Mouse (Mus musculus): ENCODE results near the gene St7. TPM values are rescaled to one million over a fixed set of nuclear protein-coding genes. Genes with fewer than 3 reads are reported as not detected.

The St7 gene
- polyA plus RNA-seq, 1 experiment, result 8.4 TPM

DNA sequence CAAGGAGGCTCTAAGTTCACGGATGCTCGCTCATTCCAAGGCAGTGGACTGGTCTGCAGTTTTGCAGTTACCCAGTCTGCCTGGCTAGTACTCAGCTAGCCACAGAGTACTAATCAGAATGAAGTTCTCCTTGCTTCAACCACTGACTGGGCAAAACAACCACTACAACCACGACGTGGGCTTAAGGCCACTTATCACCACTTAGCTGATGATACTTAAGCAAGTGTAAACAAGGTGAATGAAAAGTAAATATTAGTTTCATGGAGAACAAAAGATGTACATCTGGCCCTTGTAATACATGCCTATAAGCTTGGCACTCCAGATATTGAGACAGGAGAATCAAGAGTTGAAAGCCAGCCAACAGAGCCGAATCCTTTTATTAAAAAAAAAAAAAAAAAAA, 253.7 kb downstream of the St7 start:
- Histone ChIP-seq H3K79me2 (ENCODE audit: control insufficient read depth, insufficient read depth) (no peaks in the 10 kb centered on the region), H3K4me2 (ENCODE audit: low read depth) (no peak overlapping the region), H3K27me3 (ENCODE audit: control insufficient read depth, insufficient read depth, insufficient read length) (no peaks in the 10 kb centered on the region), H3K36me3 (ENCODE audit: control insufficient read depth, insufficient read depth) (no peaks in the 10 kb centered on the region), H3K4me3 (no peak overlapping the region), H3ac (ENCODE audit: control insufficient read depth, insufficient read length) (no peak overlapping the region)
- TF ChIP-seq CEBPB (IDR thresholded peaks at IDR 0.05; ENCODE audit: insufficient read depth, poor library complexity, severe bottlenecking), result no peak
- no peak for TF ChIP-seq POLR2A (IDR thresholded peaks at IDR 0.05; ENCODE audit: insufficient read length, low read depth)
- TF ChIP-seq MYOG (IDR thresholded peaks at IDR 0.05; ENCODE audit: control insufficient read depth in 1 of 3, insufficient read depth in 1 of 3, insufficient read length in 2 of 3, low read depth in 2 of 3), result no peak
- TF ChIP-seq SRF (IDR thresholded peaks at IDR 0.05; ENCODE audit: control insufficient read depth, insufficient read length, low read depth), result no peak
- no peak for TF ChIP-seq POLR2AphosphoS2 (IDR thresholded peaks at IDR 0.05; ENCODE audit: insufficient read length, low read depth)
- TF ChIP-seq E2F4 (IDR thresholded peaks at IDR 0.05; ENCODE audit: insufficient read depth), result no peak
- TF ChIP-seq MYOD1 (IDR thresholded peaks at IDR 0.05; ENCODE audit: control insufficient read depth in 1 of 3, insufficient read length in 2 of 3, low read depth in 2 of 3), result no peak
- no peak for TF ChIP-seq USF1 (IDR thresholded peaks at IDR 0.05; ENCODE audit: low read depth)
- TF ChIP-seq REST (IDR thresholded peaks at IDR 0.05; ENCODE audit: insufficient read depth, insufficient read length), result no peak
- TF ChIP-seq TCF3 (IDR thresholded peaks at IDR 0.05; ENCODE audit: insufficient read length, low read depth), result no peak
- no peak for TF ChIP-seq MAX (IDR thresholded peaks at IDR 0.05; ENCODE audit: low read depth)
- TF ChIP-seq TCF12 (IDR thresholded peaks at IDR 0.05; ENCODE audit: insufficient read depth, poor library complexity, severe bottlenecking), result no peak

DNA sequence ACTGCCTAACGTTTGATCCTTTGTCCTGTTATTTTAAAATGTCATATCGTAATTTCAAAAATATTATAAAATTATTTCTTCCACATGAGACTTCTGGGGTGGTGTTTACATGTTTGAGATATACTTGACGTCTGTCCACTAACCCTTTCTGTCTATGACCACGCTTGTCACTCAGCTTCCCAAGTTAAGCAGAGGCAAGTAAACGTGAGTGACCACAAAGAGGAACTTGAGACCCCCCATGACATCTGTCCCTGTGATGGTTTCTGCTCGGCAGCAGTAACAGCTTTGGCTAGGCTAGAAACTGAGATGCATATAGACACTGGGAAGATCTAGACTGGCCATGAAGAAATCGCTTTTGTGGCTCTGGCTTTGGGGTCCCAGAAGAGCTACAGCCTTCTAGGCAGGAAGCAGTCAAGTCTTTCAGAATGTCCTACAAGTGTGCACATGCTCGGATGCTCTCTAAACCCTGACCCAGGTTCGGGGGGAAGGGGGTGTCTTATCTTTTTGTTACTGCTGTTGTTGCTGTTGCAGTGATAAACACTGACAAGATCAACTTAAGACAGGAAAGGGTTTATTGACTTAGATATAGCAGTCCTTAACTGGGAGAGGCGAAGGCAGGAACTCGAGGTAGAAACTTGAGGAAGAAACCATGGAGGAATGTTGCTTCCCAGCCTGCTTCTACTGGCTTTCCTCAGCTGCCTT, 254.5 kb downstream of the St7 start:
- Histone ChIP-seq H3ac (ENCODE audit: control insufficient read depth, insufficient read length) (no peak overlapping the region), H3K79me2 (ENCODE audit: control insufficient read depth, insufficient read depth) (no peaks in the 10 kb centered on the region), H3K27me3 (ENCODE audit: control insufficient read depth, insufficient read depth, insufficient read length) (no peaks in the 10 kb centered on the region), H3K4me2 (ENCODE audit: low read depth) (no peak overlapping the region), H3K4me3 (no peak overlapping the region), H3K36me3 (ENCODE audit: control insufficient read depth, insufficient read depth) (no peaks in the 10 kb centered on the region)
- no peak for TF ChIP-seq MYOD1 (IDR thresholded peaks at IDR 0.05; ENCODE audit: control insufficient read depth in 1 of 3, insufficient read length in 2 of 3, low read depth in 2 of 3)
- TF ChIP-seq MAX (IDR thresholded peaks at IDR 0.05; ENCODE audit: low read depth), result no peak
- TF ChIP-seq POLR2A (IDR thresholded peaks at IDR 0.05; ENCODE audit: insufficient read length, low read depth), result no peak
- TF ChIP-seq CEBPB (IDR thresholded peaks at IDR 0.05; ENCODE audit: insufficient read depth, poor library complexity, severe bottlenecking), result no peak
- TF ChIP-seq TCF12 (IDR thresholded peaks at IDR 0.05; ENCODE audit: insufficient read depth, poor library complexity, severe bottlenecking), result no peak
- TF ChIP-seq POLR2AphosphoS2 (IDR thresholded peaks at IDR 0.05; ENCODE audit: insufficient read length, low read depth), result no peak
- no peak for TF ChIP-seq TCF3 (IDR thresholded peaks at IDR 0.05; ENCODE audit: insufficient read length, low read depth)
- TF ChIP-seq E2F4 (IDR thresholded peaks at IDR 0.05; ENCODE audit: insufficient read depth), result no peak
- TF ChIP-seq MYOG (IDR thresholded peaks at IDR 0.05; ENCODE audit: control insufficient read depth in 1 of 3, insufficient read depth in 1 of 3, insufficient read length in 2 of 3, low read depth in 2 of 3), result no peak
- TF ChIP-seq SRF (IDR thresholded peaks at IDR 0.05; ENCODE audit: control insufficient read depth, insufficient read length, low read depth), result no peak
- TF ChIP-seq REST (IDR thresholded peaks at IDR 0.05; ENCODE audit: insufficient read depth, insufficient read length), result no peak
- TF ChIP-seq USF1 (IDR thresholded peaks at IDR 0.05; ENCODE audit: low read depth), result no peak

DNA sequence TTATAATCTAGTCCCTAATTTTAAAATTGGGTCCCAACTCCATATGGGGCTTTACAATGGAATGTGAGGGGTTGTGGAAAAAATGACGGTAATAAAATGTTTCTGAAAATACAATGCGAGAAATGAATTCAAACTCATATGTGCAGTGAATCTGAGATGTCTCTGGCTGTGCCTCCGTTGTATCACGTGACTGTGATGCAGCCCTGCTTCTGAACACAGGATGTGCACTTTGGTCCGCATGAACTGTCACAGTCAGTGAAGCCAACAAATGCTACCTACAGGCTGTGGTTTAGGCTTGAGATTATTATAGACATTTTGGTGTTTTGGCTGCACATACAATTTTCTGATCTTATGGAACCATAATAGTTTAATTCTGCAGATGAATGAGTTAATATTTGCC, 256.4 kb downstream of the St7 start:
- Histone ChIP-seq H3K36me3 (ENCODE audit: control insufficient read depth, insufficient read depth) (no peaks in the 10 kb centered on the region), H3K79me2 (ENCODE audit: control insufficient read depth, insufficient read depth) (no peaks in the 10 kb centered on the region), H3ac (ENCODE audit: control insufficient read depth, insufficient read length) (no peak overlapping the region), H3K4me3 (no peak overlapping the region), H3K4me2 (ENCODE audit: low read depth) (no peak overlapping the region), H3K27me3 (ENCODE audit: control insufficient read depth, insufficient read depth, insufficient read length) (no peaks in the 10 kb centered on the region)
- no peak for TF ChIP-seq MYOD1 (IDR thresholded peaks at IDR 0.05; ENCODE audit: control insufficient read depth in 1 of 3, insufficient read length in 2 of 3, low read depth in 2 of 3)
- TF ChIP-seq CEBPB (IDR thresholded peaks at IDR 0.05; ENCODE audit: insufficient read depth, poor library complexity, severe bottlenecking), result no peak
- no peak for TF ChIP-seq POLR2AphosphoS2 (IDR thresholded peaks at IDR 0.05; ENCODE audit: insufficient read length, low read depth)
- TF ChIP-seq SRF (IDR thresholded peaks at IDR 0.05; ENCODE audit: control insufficient read depth, insufficient read length, low read depth), result no peak
- no peak for TF ChIP-seq MYOG (IDR thresholded peaks at IDR 0.05; ENCODE audit: control insufficient read depth in 1 of 3, insufficient read depth in 1 of 3, insufficient read length in 2 of 3, low read depth in 2 of 3)
- TF ChIP-seq REST (IDR thresholded peaks at IDR 0.05; ENCODE audit: insufficient read depth, insufficient read length), result no peak
- no peak for TF ChIP-seq MAX (IDR thresholded peaks at IDR 0.05; ENCODE audit: low read depth)

DNA sequence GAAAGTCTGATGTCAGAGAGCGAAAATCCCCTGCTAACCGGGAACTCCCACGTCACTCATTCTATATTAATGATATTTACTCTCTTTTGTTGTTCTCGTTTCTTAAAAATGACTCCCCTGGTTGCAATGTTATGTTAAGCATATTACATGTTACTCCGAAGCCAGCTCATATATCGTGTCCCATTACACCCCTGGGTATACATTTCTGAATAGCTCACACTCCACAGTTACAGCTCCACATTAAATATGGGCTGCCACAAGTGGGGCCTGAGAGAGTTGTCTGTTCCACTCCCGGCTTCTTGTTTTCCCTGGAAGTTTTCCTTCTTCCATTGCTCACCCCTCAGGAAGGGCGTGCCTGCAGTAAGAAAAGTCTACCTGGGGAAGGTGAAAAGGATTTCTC, 259.0 kb downstream of the St7 start:
- Histone ChIP-seq H3K27me3 (ENCODE audit: control insufficient read depth, insufficient read depth, insufficient read length) (no peaks in the 10 kb centered on the region), H3K4me2 (ENCODE audit: low read depth) (no peak overlapping the region), H3ac (ENCODE audit: control insufficient read depth, insufficient read length) (no peak overlapping the region), H3K79me2 (ENCODE audit: control insufficient read depth, insufficient read depth) (no peaks in the 10 kb centered on the region), H3K36me3 (ENCODE audit: control insufficient read depth, insufficient read depth) (no peaks in the 10 kb centered on the region), H3K4me3 (no peak overlapping the region)
- TF ChIP-seq CEBPB (IDR thresholded peaks at IDR 0.05; ENCODE audit: insufficient read depth, poor library complexity, severe bottlenecking) (no peak), POLR2A (IDR thresholded peaks at IDR 0.05; ENCODE audit: insufficient read length, low read depth) (no peak), REST (IDR thresholded peaks at IDR 0.05; ENCODE audit: insufficient read depth, insufficient read length) (no peak), USF1 (IDR thresholded peaks at IDR 0.05; ENCODE audit: low read depth) (no peak), TCF12 (IDR thresholded peaks at IDR 0.05; ENCODE audit: insufficient read depth, poor library complexity, severe bottlenecking) (no peak), MYOD1 (IDR thresholded peaks at IDR 0.05; ENCODE audit: control insufficient read depth in 1 of 3, insufficient read length in 2 of 3, low read depth in 2 of 3) (no peak)

DNA sequence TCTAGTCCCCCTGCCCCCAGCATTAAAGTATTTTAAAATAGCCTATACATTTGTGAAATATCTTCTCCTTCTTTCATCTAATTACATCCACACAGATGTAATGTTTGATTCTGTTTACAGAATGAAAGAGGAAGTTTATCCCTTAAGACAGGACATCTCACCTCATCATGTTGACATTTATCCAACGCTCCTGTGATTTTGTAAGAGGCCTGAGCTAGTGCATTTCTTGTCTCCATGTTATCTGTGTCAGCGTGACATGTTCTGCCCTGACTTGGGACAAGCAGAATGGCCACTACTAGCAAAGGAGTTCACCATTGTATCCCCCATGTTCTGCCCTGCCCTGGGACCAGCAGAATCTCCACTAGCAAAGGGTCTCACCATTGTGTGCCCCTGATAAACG, 270.7 kb downstream of the St7 start:
- Histone ChIP-seq H3K36me3 (ENCODE audit: control insufficient read depth, insufficient read depth) (no peaks in the 10 kb centered on the region), H3K4me3 (no peak overlapping the region), H3K79me2 (ENCODE audit: control insufficient read depth, insufficient read depth) (no peaks in the 10 kb centered on the region), H3ac (ENCODE audit: control insufficient read depth, insufficient read length) (no peak overlapping the region), H3K27me3 (ENCODE audit: control insufficient read depth, insufficient read depth, insufficient read length) (no peaks in the 10 kb centered on the region), H3K4me2 (ENCODE audit: low read depth) (no peak overlapping the region)
- TF ChIP-seq POLR2AphosphoS2 (IDR thresholded peaks at IDR 0.05; ENCODE audit: insufficient read length, low read depth) (no peak), POLR2A (IDR thresholded peaks at IDR 0.05; ENCODE audit: insufficient read length, low read depth) (no peak), USF1 (IDR thresholded peaks at IDR 0.05; ENCODE audit: low read depth) (no peak), SRF (IDR thresholded peaks at IDR 0.05; ENCODE audit: control insufficient read depth, insufficient read length, low read depth) (no peak), E2F4 (IDR thresholded peaks at IDR 0.05; ENCODE audit: insufficient read depth) (no peak)
